Mouse (Mus musculus): ENCODE measurements at regions not wholly inside any gene's neighbourhood (a gene's known extent, or its start where the extent isn't known, plus 50 kb on each side); places are given as distances from the start of the nearest gene placed in this dataset.
A peak's percentile ranks its signal among the peaks of the same experiment; 100 is the strongest.

- no peak for DNase-seq (ENCODE audit: low read depth, low spot score)
These were observed 168.7 kb upstream of the Mon1b start for GRCm38 (mm10) chr8:113466683-113467082.

GRCm38 (mm10) chr8:113489436-113490107 lies 145.8 kb upstream of the Mon1b start:
- peak; percentile 77 for DNase-seq (ENCODE audit: low read depth, low spot score)

DNA sequence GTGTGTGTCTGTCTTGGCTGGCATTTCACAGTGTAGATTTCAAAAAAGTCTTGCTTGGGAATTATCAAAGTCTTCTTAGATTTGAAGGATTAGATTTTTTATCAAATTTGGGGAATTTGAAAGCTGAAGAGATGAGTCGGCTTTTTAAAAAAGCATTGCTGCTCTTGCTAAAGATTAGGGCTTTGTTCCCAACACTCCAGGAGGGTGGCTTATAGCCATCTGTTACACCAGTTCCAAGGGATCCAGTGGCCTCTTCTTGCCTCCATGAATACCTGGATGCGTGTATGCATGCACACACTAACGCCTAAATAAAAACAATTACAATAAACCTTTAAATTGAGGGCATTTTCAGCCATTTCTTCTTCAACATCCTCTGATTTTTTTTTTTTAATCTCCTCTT lies 144.5 kb upstream of the Mon1b start:
- no peak for DNase-seq (ENCODE audit: low read depth, low spot score)

- DNase-seq (ENCODE audit: low read depth, low spot score) = no peak
These were observed 138.5 kb upstream of the Mon1b start for GRCm38 (mm10) chr8:113496896-113497295.

DNA sequence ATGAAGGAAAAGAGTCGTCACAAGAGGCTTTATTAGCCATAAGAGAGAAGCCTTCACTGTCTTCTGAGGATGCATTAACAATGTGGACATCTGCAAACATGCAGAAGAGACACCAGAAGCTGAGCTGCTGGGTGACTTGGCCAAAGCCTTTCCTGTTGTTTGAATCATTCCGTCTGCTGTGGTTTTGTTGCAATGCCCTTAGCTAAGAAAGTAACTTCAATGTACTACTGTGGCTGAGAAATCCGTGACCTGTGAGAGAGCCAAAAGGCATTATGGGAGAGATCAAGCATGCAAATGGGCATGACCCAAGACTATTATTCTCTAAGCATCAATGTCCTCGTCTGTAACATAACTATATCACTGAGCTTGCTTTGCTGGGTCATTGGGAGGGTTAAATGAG lies 132.7 kb upstream of the Mon1b start:
- no peak for DNase-seq (ENCODE audit: low read depth, low spot score)

- DNase-seq (ENCODE audit: low read depth, low spot score) = no peak
These were observed 122.5 kb upstream of the Mon1b start for GRCm38 (mm10) chr8:113512856-113513255.

- peak; percentile 88 for DNase-seq (ENCODE audit: low read depth, low spot score)
These were observed 121.3 kb upstream of the Mon1b start for GRCm38 (mm10) chr8:113513886-113514730.

DNA sequence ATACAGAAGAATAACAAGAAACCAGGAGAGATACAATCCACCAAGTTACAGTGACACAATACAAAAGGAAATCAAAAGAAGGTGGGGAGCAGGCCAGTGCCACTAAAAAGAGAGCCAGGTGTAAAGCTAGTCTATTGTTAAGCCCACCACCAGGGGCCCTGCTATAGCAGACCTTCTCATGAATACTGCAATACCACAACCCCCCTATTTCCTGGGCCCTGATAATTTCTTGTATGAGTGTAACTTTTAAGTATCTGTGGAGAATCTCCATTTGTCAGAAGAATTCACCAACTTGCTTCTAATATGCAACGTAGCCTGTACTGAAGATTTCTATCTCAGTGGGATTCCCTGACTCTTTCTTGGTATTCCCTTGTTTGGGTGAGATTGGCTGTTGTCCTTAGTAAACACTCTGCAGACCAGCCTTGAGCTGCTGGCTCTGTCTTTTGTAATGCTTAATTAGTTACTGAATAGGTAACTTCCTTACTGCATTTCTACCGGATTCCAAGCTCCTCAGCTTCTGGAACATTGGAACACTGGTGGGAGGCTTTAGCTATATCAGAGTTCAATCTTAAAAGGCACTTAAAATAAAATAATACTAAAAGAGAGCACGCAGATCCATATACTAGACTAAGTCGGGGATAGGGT lies 120.5 kb upstream of the Mon1b start:
- DNase-seq (ENCODE audit: low read depth, low spot score) = peak; percentile 89

- no peak for DNase-seq (ENCODE audit: low read depth, low spot score)
These were observed 119.2 kb upstream of the Mon1b start for GRCm38 (mm10) chr8:113516176-113516575.

GRCm38 (mm10) chr8:113517912-113518311 lies 117.5 kb upstream of the Mon1b start:
- no peak for DNase-seq (ENCODE audit: low read depth, low spot score)

DNA sequence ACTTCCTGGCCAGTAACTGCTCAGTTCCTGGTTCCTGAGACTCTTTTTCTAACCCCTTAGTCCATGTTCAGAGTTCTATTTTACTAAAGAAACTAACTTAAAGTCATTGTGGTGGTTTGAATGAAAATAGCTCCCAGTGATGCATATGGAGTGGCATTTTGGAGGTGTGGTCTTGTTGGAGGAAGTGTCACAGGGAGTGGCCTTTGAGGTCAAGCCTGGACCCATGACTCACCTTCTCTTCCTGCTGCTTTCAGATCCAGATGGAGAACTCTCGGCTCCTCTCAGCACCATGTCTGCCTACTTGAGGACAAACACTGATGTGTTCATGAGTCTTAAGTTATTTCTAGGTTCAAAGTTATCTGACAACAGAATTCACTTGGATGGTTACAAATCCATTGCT lies 111.8 kb upstream of the Mon1b start:
- peak; percentile 60 for DNase-seq (ENCODE audit: low read depth, low spot score)

DNA sequence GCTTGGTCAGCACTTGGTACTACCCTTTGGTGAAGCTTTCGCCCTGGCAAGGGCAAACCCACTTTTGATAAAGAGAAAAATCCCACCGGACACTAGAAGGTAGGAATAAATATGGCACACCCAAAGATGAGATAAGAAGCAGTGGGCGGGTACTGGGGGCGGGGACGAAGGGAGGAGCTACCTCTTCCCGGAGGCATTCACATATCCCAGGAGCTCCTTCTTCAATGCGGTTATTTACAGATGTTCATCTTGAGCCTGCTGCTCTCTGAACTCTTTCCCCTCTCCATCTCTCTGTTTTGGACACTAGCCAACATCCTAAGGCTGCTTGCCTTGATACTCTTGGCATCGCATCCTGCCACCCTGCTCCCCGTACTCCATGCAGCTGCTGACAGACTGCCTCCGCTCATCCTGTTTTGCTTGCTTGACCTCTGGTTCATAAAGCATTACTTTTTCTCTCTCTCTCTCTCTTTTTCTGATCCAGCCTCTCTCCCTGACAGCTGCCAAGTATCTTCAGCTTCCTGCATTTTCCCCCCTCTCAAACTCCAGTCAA lies 104.2 kb upstream of the Mon1b start:
- peak; percentile 33 for DNase-seq (ENCODE audit: low read depth, low spot score)

DNA sequence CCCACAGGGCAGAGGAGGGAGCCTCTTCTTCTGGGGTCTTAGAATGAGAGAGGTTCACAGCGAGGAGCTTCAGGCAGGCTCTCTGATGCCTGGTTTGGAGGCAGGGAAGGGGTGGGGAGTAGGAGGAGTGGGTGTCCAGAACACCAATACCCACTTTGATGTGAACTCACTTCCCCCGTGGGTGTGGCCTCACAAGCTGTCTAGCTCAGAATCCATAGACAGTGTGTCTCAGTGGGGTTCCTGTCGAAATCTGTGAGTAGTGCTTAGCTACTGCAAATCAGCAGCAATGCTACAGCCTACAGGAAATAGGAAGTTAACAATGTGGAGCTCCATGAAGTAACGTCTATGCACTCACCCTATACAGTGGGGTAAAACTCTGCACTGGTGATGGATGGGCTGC lies 102.5 kb upstream of the Mon1b start:
- peak; percentile 82 for DNase-seq (ENCODE audit: low read depth, low spot score)

GRCm38 (mm10) chr8:113541437-113541836 lies 94.0 kb upstream of the Mon1b start:
- no peak for DNase-seq (ENCODE audit: low read depth, low spot score)

- DNase-seq (ENCODE audit: low read depth, low spot score) = no peak
These were observed 93.3 kb upstream of the Mon1b start for GRCm38 (mm10) chr8:113542082-113542481.

DNA sequence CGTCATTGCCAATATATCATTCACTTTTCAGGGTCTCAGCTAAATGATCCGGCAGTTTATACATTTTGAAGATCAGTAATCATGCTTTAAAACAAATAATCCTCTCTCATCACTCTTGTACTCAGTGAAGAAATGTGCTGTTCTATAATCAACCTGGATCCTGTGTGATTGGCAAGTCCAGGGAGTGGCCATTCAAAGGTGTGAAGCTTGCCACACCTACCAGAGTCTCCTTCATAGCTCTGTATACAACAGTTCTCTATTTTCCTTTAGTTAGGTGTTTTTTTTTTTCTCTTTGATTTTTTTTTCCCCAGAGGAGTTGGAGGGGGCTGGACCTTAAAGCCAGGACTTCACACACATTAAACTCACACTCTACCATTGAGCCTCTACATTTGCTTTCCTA lies 92.7 kb upstream of the Mon1b start:
- no peak for DNase-seq (ENCODE audit: low read depth, low spot score)

DNA sequence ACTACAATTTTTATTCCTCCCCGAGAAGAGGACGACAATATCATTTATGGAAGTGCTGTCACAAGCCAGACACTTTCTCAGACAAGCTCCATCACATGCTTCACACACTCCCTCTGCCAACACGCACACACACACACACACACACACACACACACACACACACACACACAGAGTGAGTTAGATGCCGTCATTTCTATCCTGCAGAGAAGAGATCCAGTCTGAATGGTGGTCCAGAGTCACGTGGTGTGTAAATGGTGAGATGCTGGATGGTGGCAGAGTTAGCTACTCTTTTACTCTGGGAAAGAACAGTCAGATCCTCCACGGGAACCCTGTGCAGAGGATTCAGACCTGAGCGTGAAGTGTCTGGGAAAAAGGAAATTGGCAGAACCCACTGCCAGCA lies 86.2 kb upstream of the Mon1b start:
- DNase-seq (ENCODE audit: low read depth, low spot score) = no peak

DNA sequence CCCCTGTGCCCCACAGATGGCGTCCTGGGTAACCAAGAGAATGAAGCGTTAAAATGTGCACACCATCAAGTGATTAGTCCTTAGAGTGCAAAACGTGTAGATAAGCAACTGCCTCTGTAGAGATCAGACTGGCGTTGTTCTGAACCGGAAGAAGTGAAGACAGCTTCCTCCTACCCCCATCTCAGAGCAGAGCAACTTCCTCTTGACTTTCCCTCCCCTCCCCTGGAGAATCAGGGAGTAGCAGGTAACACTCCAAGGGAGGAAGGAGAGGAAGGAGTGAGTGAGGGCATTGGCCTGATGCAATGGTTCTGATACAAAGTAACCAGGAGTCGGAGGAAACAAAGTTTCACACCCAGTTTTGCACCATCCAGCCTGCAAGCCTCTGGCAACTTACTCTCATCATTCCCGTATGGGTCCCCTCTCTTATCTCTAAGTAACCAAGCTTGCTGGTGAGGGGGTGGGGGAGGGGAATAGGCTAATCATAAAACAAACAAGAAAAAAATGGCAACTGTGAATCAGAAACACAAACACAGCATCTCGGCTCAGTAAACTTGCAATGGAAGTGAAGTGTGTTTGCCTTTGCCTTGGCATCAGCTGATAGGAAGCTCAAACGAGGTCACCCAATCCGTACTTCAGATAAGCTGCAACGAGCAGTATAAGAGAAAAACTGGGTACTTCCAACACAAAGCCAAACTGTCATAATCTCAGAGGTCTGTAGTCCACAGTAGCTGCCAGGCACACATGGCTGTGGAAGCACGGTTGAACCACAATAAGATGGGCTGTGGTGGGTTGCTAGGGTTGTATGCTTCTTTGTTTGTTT lies 83.7 kb upstream of the Mon1b start:
- DNase-seq (ENCODE audit: low read depth, low spot score) = no peak

GRCm38 (mm10) chr8:113552826-113553225 lies 82.6 kb upstream of the Mon1b start:
- no peak for DNase-seq (ENCODE audit: low read depth, low spot score)

DNA sequence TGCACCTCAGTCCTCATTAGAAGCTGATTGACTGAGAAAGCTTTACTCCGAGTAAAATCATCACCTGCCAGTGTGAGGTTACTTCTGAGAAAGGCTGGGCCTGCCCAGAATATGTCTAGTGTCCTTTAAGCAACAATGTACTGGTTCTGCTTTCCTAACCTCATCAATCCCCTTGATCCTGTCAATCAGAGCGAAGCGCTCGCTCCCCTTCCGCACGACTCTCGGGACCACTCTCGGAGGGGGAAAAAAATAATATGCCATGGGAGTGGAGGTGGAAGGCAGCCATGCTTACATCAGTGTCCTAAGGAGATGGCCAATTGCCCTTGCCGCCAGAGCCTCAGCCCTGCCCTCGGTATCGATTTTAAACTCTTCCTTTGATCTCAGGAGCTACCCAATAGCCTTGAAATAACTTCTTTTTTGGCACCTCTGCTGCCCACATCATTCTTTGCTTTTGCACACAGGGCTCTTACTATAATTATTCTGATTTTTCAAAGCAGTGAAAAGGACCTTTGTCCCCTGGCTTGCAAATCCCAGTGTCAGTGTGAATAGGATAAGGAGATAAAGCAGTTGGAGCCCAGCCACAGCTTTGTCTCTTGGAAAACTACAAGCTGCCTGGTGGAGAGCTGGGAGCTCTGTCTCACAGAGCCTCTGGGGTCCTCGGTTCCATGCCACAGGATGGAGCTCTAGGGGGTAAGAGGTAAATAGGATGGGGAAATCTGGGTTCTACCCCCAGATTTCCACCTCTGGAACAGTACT lies 80.5 kb upstream of the Mon1b start:
- no peak for DNase-seq (ENCODE audit: low read depth, low spot score)

- DNase-seq (ENCODE audit: low read depth, low spot score) = no peak
These were observed 78.4 kb upstream of the Mon1b start for GRCm38 (mm10) chr8:113556994-113557393.

All from R1 (cell line).